Mouse (Mus musculus) small intestine, adult 2 months (tissue): ENCODE data around the gene Gm13287. TPM values are rescaled to one million over a fixed set of nuclear protein-coding genes. Genes with fewer than 3 reads are reported as not detected.
"Not testable (repeated sequence)": the region's sequence is repeated elsewhere in the genome, so short reads cannot be mapped to it uniquely, and the experiment has no call there.

Experiments
- H3K27ac ChIP-seq: fragments of 200-500 bp; 2 replicates; pipeline ENCODE4 v1.5.1; 2012; ENCODE audit warnings: low read depth, low read length, control low read depth, inconsistent platforms; ENCODE audit not compliant: insufficient read depth
- H3K27me3 ChIP-seq: fragments of 200-500 bp; 2 replicates; pipeline ENCODE4 v1.6.1; 2012; ENCODE audit warnings: mild to moderate bottlenecking, moderate library complexity, low read length, inconsistent platforms; ENCODE audit not compliant: control insufficient read depth, insufficient read depth
- H3K36me3 ChIP-seq: fragments of 200-500 bp; 2 replicates; pipeline ENCODE4 v1.6.1; 2012; ENCODE audit warnings: mild to moderate bottlenecking, low read length, control low read depth, inconsistent platforms; ENCODE audit not compliant: control insufficient read depth, insufficient read depth
- H3K4me1 ChIP-seq: fragments of 200-500 bp; 2 replicates; pipeline ENCODE4 v1.6.1; 2012; ENCODE audit warnings: low read length, inconsistent platforms, mixed read lengths; ENCODE audit not compliant: control insufficient read depth, insufficient read depth, insufficient read length
- H3K4me3 ChIP-seq: fragments of 200-500 bp; 2 replicates; pipeline ENCODE4 v1.5.1; 2012; ENCODE audit warnings: low read depth, mild to moderate bottlenecking, control low read depth, inconsistent platforms, low read length, moderate library complexity
- CTCF ChIP-seq: fragments of 200-500 bp; IDR thresholded peaks from 2 replicates; pipeline ENCODE4 v1.5.1; 2012; ENCODE audit warnings: low read depth, mild to moderate bottlenecking, control low read depth, inconsistent platforms, low read length, moderate library complexity, mixed read lengths; ENCODE audit not compliant: insufficient replicate concordance, insufficient read length; ENCODE audit errors: extremely low read depth
- POLR2A ChIP-seq: fragments of 200-500 bp; IDR thresholded peaks from 2 replicates; pipeline ENCODE4 v1.6.1; 2012; ENCODE audit warnings: low read depth, mild to moderate bottlenecking, control low read depth, inconsistent platforms, low read length, moderate library complexity
- WGBS: fragments of 180-500 bp; shearing (Covaris S2); methylation state at CpG from one replicate; pipeline ENCODE4 v1.1.7; 2018; 5-methylcytosine and 5-hydroxymethylcytosine counted together
- polyA plus RNA-seq: library from polyadenylated mRNA; depleted of rRNA; stranded (reverse); fragments of >200 nt; gene quantifications from 2 replicates; pipeline ENCODE4 v1.2.3, GENCODE M21; 2012

Gene Gm13287
- polyA plus RNA-seq, 1 experiment, result not detected

DNA sequence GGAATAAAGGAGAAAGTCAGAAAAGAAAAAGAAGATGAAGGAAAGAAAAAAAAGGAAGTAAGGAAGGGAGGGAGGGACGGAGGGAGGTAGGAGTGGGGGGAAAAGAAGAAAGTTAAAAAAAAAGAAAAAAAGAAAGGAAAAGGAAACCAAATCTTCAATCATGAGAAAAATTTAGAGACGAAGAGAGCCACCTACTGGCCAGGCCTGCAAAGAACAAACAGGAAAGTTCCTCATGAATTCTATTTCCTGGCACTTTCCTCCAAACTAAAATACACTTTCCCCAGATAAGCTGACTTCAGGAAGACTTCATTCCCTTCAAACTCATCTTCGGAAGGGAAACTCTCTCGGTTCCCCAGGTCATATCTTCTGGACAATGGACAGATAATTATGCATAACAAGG lies 27.5 kb downstream of the Gm13287 start:
- no peak overlapping the region for H3K27ac ChIP-seq
- WGBS, result 22% methylated on average over 4 of the region's 4 CpGs
- no peak overlapping the region for H3K4me3 ChIP-seq
- no peaks in the 10 kb centered on the region for H3K27me3 ChIP-seq
- H3K4me1 ChIP-seq, result no peaks in the 10 kb centered on the region
- TF ChIP-seq POLR2A (no peak), CTCF (no peak)
- no peaks in the 10 kb centered on the region for H3K36me3 ChIP-seq

- H3K4me3 ChIP-seq, H3K27me3 ChIP-seq, H3K36me3 ChIP-seq, H3K27ac ChIP-seq, H3K4me1 ChIP-seq: not testable (repeated sequence)
- 71% methylated on average over 1 of the region's 1 CpGs for WGBS
Observed at GRCm38 (mm10) chr4:88835225-88835624, 32.2 kb downstream of the Gm13287 start, which contains the start of gene Ifna5. Gene Ifna5, plus strand, starts transcription at chr4:88835525.

DNA sequence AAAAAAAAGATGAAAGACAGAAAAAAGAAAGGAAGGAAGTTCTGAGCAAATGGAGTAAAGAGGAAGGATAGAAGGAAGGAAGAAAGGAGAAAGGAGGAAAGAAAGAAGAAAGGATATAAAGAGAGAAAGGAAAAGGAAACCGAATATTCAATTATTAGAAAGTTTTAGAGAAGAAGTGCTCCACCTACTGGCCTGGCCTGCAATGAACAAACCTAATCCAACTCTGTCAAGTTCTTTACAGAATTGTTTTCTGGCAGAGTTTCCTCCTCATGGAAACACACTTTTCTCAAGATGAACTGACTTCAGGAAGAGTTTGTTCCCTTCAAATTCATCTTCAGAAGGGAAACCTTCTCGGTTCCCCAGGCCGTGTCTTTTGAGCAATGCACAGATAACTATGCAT lies 35.8 kb downstream of the Gm13287 start:
- TF ChIP-seq CTCF (no peak), POLR2A (no peak)
- 35% methylated on average over 3 of the region's 3 CpGs for WGBS
- H3K4me3 ChIP-seq, result no peak overlapping the region
- no peaks in the 10 kb centered on the region for H3K36me3 ChIP-seq
- H3K27me3 ChIP-seq, result peaks cover 3% of the 10 kb centered on the region; the same call in 1 of the 2 replicates
- H3K27ac ChIP-seq, result no peak overlapping the region
- 0 out of 2 replicates have a peak, but pooled peaks cover 2% of the 10 kb centered on the region for H3K4me1 ChIP-seq

DNA sequence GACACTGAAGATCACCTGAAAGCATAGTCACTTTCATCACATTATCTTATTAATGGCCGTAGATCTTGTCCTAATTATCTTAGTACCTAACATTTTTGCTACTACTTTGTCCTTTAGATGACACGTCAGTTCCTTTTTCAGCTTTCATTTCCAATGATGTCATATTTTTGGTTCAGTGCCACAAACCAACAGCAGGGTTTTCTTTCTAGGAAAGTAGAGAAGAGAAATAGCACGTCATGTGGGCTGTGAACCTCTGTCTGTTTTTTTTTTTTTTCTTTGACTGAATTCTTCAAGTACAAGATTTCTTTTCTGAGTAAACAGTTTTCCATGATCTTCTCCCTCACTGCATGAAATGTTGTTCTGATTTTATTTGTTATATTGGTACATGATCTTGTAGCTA lies 37.0 kb downstream of the Gm13287 start:
- no peak overlapping the region for H3K4me3 ChIP-seq
- H3K36me3 ChIP-seq, result no peaks in the 10 kb centered on the region
- H3K4me1 ChIP-seq, result 0 out of 2 replicates have a peak, but pooled peaks cover 2% of the 10 kb centered on the region
- H3K27me3 ChIP-seq, result peaks cover 3% of the 10 kb centered on the region; the same call in 1 of the 2 replicates
- no peak overlapping the region for H3K27ac ChIP-seq
- TF ChIP-seq CTCF, result no peak
- TF ChIP-seq POLR2A, result no peak
- WGBS, result 59% methylated on average over 3 of the region's 3 CpGs

- H3K27ac ChIP-seq, result no peak within 1 kb of the TSS
- 0 out of 2 replicates have a peak, but pooled peaks cover 2% of the 10 kb centered on the region for H3K4me1 ChIP-seq
- no peaks in the 10 kb centered on the region for H3K36me3 ChIP-seq
- 61% methylated on average over 2 of the region's 2 CpGs for WGBS
- no peak for TF ChIP-seq POLR2A
- no peak for TF ChIP-seq CTCF
- peaks cover 3% of the 10 kb centered on the region; the same call in 1 of the 2 replicates for H3K27me3 ChIP-seq
- H3K4me3 ChIP-seq, result no peak within 1 kb of the TSS
Observed at GRCm38 (mm10) chr4:88841438-88841911, 38.4 kb downstream of the Gm13287 start, which contains the start of gene Ifna4. Gene Ifna4, plus strand, starts transcription at chr4:88841861.

GRCm38 (mm10) chr4:88845334-88845733 lies 42.3 kb downstream of the Gm13287 start:
- TF ChIP-seq CTCF (no peak), POLR2A (no peak)
- WGBS, result 37% methylated on average over 2 of the region's 2 CpGs

DNA sequence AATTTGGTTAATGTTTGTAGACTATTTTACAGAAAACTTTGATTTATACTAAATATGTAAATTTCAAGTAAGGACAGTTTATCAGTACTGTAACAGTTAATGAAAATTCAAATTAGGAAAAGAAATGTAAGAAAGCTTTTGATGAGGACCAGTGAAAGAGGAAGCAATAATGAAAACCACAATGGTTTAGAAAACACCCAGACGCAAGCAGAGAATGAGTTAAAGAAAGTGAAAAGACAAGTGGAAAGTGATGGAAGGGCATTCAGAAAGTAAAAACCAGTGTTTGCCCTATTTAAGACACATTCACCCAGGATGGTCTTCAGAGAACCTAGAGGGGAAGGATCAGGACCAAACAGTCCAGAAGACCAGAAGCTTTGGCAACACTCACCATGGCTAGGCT lies 46.6 kb downstream of the Gm13287 start, which contains the start of gene Ifna1:
TSS of gene Ifna1 (plus strand) at position 390 of the 400 bp plus-strand sequence.
- Histone ChIP-seq H3K27ac (no peak within 1 kb of the TSS), H3K4me1 (no peaks in the 10 kb centered on the region), H3K4me3 (no peak within 1 kb of the TSS), H3K36me3 (no peaks in the 10 kb centered on the region), H3K27me3 (no peaks in the 10 kb centered on the region)
- WGBS, result 69% methylated on average over 1 of the region's 1 CpGs
- TF ChIP-seq POLR2A, result no peak
- no peak for TF ChIP-seq CTCF

More at GRCm38 (mm10) chr4:88845334-88845733, 42.3 kb downstream of the Gm13287 start:
- Histone ChIP-seq H3K4me1 (0 out of 2 replicates have a peak, but pooled peaks cover 2% of the 10 kb centered on the region), H3K27me3 (peaks cover 3% of the 10 kb centered on the region; the same call in 1 of the 2 replicates), H3K27ac (no peak overlapping the region), H3K36me3 (no peaks in the 10 kb centered on the region), H3K4me3 (no peak overlapping the region)
